Mouse (Mus musculus) midbrain, embryonic 13.5 days (tissue): ENCODE measurements around the gene Rab36. TPM values are rescaled to one million over a fixed set of nuclear protein-coding genes. Genes with fewer than 3 reads are reported as not detected.

Source experiments
- ATAC-seq: fragments of 200-750 bp; cut with Nextera tagmentation; 2 replicates; pipeline ENCODE4 v1.8.0; 2017; ENCODE audit warnings: mild to moderate bottlenecking, moderate TSS enrichment, moderate library complexity
- H3K27ac ChIP-seq: fragments of 300-500 bp; sonication (generic); 2 replicates; pipeline ENCODE4 v1.5.1; 2015; ENCODE audit warnings: inconsistent platforms, mild to moderate bottlenecking, moderate library complexity
- H3K27me3 ChIP-seq: fragments of 300-500 bp; sonication (generic); 2 replicates; pipeline ENCODE4 v1.6.1; 2015; ENCODE audit warnings: mild to moderate bottlenecking, inconsistent platforms
- H3K36me3 ChIP-seq: fragments of 300-500 bp; sonication (generic); 2 replicates; pipeline ENCODE4 v1.6.1; 2015; ENCODE audit warnings: mild to moderate bottlenecking, inconsistent platforms
- H3K4me1 ChIP-seq: fragments of 300-500 bp; sonication (generic); replicated peaks from 2 replicates; pipeline ENCODE4 v1.6.1; 2015; ENCODE audit warnings: inconsistent platforms
- H3K4me2 ChIP-seq: fragments of 300-500 bp; sonication (generic); replicated peaks from 2 replicates; pipeline ENCODE4 v1.6.1; 2015; ENCODE audit warnings: moderate library complexity, mild to moderate bottlenecking, inconsistent platforms
- H3K4me3 ChIP-seq: fragments of 300-500 bp; sonication (generic); replicated peaks from 2 replicates; pipeline ENCODE4 v1.5.1; 2015; ENCODE audit warnings: mild to moderate bottlenecking, inconsistent platforms
- H3K9ac ChIP-seq: fragments of 300-500 bp; sonication (generic); replicated peaks from 2 replicates; pipeline ENCODE4 v1.6.1; 2015; ENCODE audit warnings: mild to moderate bottlenecking, inconsistent platforms
- H3K9me3 ChIP-seq: fragments of 300-500 bp; sonication (generic); 2 replicates; pipeline ENCODE4 v1.6.1; 2016; ENCODE audit warnings: mild to moderate bottlenecking, inconsistent platforms
- WGBS: fragments of 180-500 bp; shearing (Covaris S2); methylation state at CpG from one replicate; pipeline ENCODE4 v1.1.7; 2015; 5-methylcytosine and 5-hydroxymethylcytosine counted together
- polyA plus RNA-seq: library from polyadenylated mRNA; unstranded; fragments of >200 nt; fragmentation: Nextera tagmentation; extraction: Ambion mirVana; gene quantifications from 2 replicates; pipeline ENCODE4 v1.2.1, GENCODE M21; 2015

Rab36 gene
- polyA plus RNA-seq, 1 experiment from 2014 or later: 14.8 TPM

GRCm38 (mm10) chr10:75048711-75049110 lies 11.9 kb downstream of the Rab36 start:
- Histone ChIP-seq H3K9ac (no peak overlapping the region), H3K27ac (no peak overlapping the region), H3K4me3 (no peak overlapping the region), H3K9me3 (no peaks in the 10 kb centered on the region), H3K36me3 (peaks cover 7% of the 10 kb centered on the region), H3K4me1 (peaks cover 7% of the 10 kb centered on the region; the same call in 1 of the 2 replicates), H3K4me2 (no peak overlapping the region), H3K27me3 (no peaks in the 10 kb centered on the region)
- 90% methylated on average over 7 of the region's 7 CpGs for WGBS
- ATAC-seq: no peak

GRCm38 (mm10) chr10:75051364-75052074 lies 14.7 kb downstream of the Rab36 start:
- no peaks in the 10 kb centered on the region; the same call in none of the 2 replicates for H3K36me3 ChIP-seq
- H3K9ac ChIP-seq: no peak overlapping the region
- H3K27ac ChIP-seq: no peak overlapping the region
- ATAC-seq: no peak
- peaks cover 11% of the 10 kb centered on the region for H3K4me1 ChIP-seq
- no peak overlapping the region for H3K4me3 ChIP-seq
- H3K9me3 ChIP-seq: no peaks in the 10 kb centered on the region
- 94% methylated on average over 21 of the region's 21 CpGs for WGBS
- no peak overlapping the region for H3K4me2 ChIP-seq
- H3K27me3 ChIP-seq: no peaks in the 10 kb centered on the region

- Histone ChIP-seq H3K4me2 (no peak overlapping the region), H3K4me3 (no peak overlapping the region), H3K27me3 (no peaks in the 10 kb centered on the region), H3K4me1 (peaks cover 23% of the 10 kb centered on the region), H3K36me3 (no peaks in the 10 kb centered on the region; the same call in 1 of the 2 replicates), H3K9me3 (no peaks in the 10 kb centered on the region), H3K9ac (no peak overlapping the region), H3K27ac (no peak overlapping the region)
- no peak for ATAC-seq
- WGBS: 82% methylated on average over 8 of the region's 8 CpGs
These were observed 16.0 kb downstream of the Rab36 start for GRCm38 (mm10) chr10:75052902-75053301.

- ATAC-seq: no peak
- Histone ChIP-seq H3K9me3 (no peaks in the 10 kb centered on the region), H3K4me2 (no peak overlapping the region), H3K4me1 (peaks cover 28% of the 10 kb centered on the region), H3K27ac (no peak overlapping the region), H3K36me3 (no peaks in the 10 kb centered on the region; the same call in 1 of the 2 replicates), H3K4me3 (no peak overlapping the region), H3K27me3 (no peaks in the 10 kb centered on the region), H3K9ac (no peak overlapping the region)
- 89% methylated on average over 4 of the region's 4 CpGs for WGBS
These were observed 16.8 kb downstream of the Rab36 start for GRCm38 (mm10) chr10:75053655-75054054.

GRCm38 (mm10) chr10:75054125-75054524 lies 17.3 kb downstream of the Rab36 start:
- no peak for ATAC-seq
- Histone ChIP-seq H3K4me2 (no peak overlapping the region), H3K9ac (no peak overlapping the region; the same call in 1 of the 2 replicates), H3K4me3 (no peak overlapping the region), H3K4me1 (peaks cover 33% of the 10 kb centered on the region), H3K36me3 (no peaks in the 10 kb centered on the region; the same call in 1 of the 2 replicates), H3K27ac (no peak overlapping the region), H3K27me3 (no peaks in the 10 kb centered on the region), H3K9me3 (no peaks in the 10 kb centered on the region)
- 81% methylated on average over 6 of the region's 6 CpGs for WGBS

GRCm38 (mm10) chr10:75055672-75056071 lies 18.8 kb downstream of the Rab36 start:
- 58% methylated on average over 5 of the region's 5 CpGs for WGBS
- Histone ChIP-seq H3K27me3 (no peaks in the 10 kb centered on the region), H3K36me3 (no peaks in the 10 kb centered on the region), H3K9me3 (no peaks in the 10 kb centered on the region), H3K9ac (no peak overlapping the region), H3K27ac (peak overlapping the region; percentile 61; the same call in 1 of the 2 replicates), H3K4me1 (peaks cover 42% of the 10 kb centered on the region), H3K4me2 (no peak overlapping the region), H3K4me3 (no peak overlapping the region)
- ATAC-seq: no peak

- no peaks in the 10 kb centered on the region for H3K27me3 ChIP-seq
- peak; percentile 34 for ATAC-seq
- 3% methylated on average over 4 of the region's 4 CpGs for WGBS
- no peak overlapping the region for H3K9ac ChIP-seq
- peak overlapping the region; percentile 61; the same call in 1 of the 2 replicates for H3K27ac ChIP-seq
- H3K36me3 ChIP-seq: no peaks in the 10 kb centered on the region
- H3K9me3 ChIP-seq: no peaks in the 10 kb centered on the region
- H3K4me2 ChIP-seq: 0 out of 2 replicates have a peak overlapping the region, but pooled peaks have one; percentile 0
- peaks cover 43% of the 10 kb centered on the region for H3K4me1 ChIP-seq
- H3K4me3 ChIP-seq: no peak overlapping the region
These were observed 19.4 kb downstream of the Rab36 start for GRCm38 (mm10) chr10:75056255-75056654.

GRCm38 (mm10) chr10:75058336-75058735 lies 21.5 kb downstream of the Rab36 start:
- no peak for ATAC-seq
- no peaks in the 10 kb centered on the region for H3K36me3 ChIP-seq
- H3K4me3 ChIP-seq: no peak overlapping the region
- WGBS: 69% methylated on average over 8 of the region's 8 CpGs
- no peak overlapping the region for H3K27ac ChIP-seq
- H3K9ac ChIP-seq: no peak overlapping the region
- H3K9me3 ChIP-seq: no peaks in the 10 kb centered on the region
- H3K4me1 ChIP-seq: peaks cover 64% of the 10 kb centered on the region
- no peak overlapping the region for H3K4me2 ChIP-seq
- H3K27me3 ChIP-seq: no peaks in the 10 kb centered on the region

- Histone ChIP-seq H3K27ac (no peak overlapping the region), H3K4me2 (0 out of 2 replicates have a peak overlapping the region, but pooled peaks have one; percentile 93), H3K4me1 (peaks cover 69% of the 10 kb centered on the region), H3K4me3 (no peak overlapping the region), H3K27me3 (no peaks in the 10 kb centered on the region), H3K9ac (no peak overlapping the region), H3K9me3 (no peaks in the 10 kb centered on the region), H3K36me3 (no peaks in the 10 kb centered on the region)
- 10% methylated on average over 9 of the region's 9 CpGs for WGBS
- no peak for ATAC-seq
These were observed 22.0 kb downstream of the Rab36 start for GRCm38 (mm10) chr10:75058761-75059395.

GRCm38 (mm10) chr10:75059396-75059795 lies 22.5 kb downstream of the Rab36 start:
- H3K9ac ChIP-seq: no peak overlapping the region
- no peaks in the 10 kb centered on the region for H3K36me3 ChIP-seq
- H3K4me1 ChIP-seq: peaks cover 74% of the 10 kb centered on the region
- peak overlapping the region; percentile 93 for H3K4me2 ChIP-seq
- peak overlapping the region; percentile 92 for H3K4me3 ChIP-seq
- H3K27ac ChIP-seq: no peak overlapping the region
- no peak for ATAC-seq
- WGBS: under 1% methylated on average over 11 of the region's 11 CpGs
- no peaks in the 10 kb centered on the region for H3K9me3 ChIP-seq
- no peaks in the 10 kb centered on the region for H3K27me3 ChIP-seq

GRCm38 (mm10) chr10:75060217-75060842 lies 23.5 kb downstream of the Rab36 start, which contains the start of gene Bcr:
Gene Bcr, plus strand, starts transcription at chr10:75060592.
- ATAC-seq: peak; percentile 88
- under 1% methylated on average over 29 of the region's 73 CpGs for WGBS
- H3K4me2 ChIP-seq: peak within 1 kb of the TSS; percentile 93
- peaks cover 84% of the 10 kb centered on the region for H3K4me1 ChIP-seq
- no peaks in the 10 kb centered on the region for H3K36me3 ChIP-seq
- peak within 1 kb of the TSS; percentile 92 for H3K4me3 ChIP-seq
- no peaks in the 10 kb centered on the region for H3K9me3 ChIP-seq
- H3K27ac ChIP-seq: peak within 1 kb of the TSS; percentile 92
- H3K27me3 ChIP-seq: no peaks in the 10 kb centered on the region
- H3K9ac ChIP-seq: peak within 1 kb of the TSS; percentile 91

- H3K36me3 ChIP-seq: no peaks in the 10 kb centered on the region
- ATAC-seq: peak; percentile 49; the same call in 1 of the 2 replicates
- H3K27ac ChIP-seq: peak overlapping the region; percentile 92
- no peaks in the 10 kb centered on the region for H3K27me3 ChIP-seq
- peak overlapping the region; percentile 93 for H3K4me2 ChIP-seq
- peaks cover 85% of the 10 kb centered on the region for H3K4me1 ChIP-seq
- H3K9ac ChIP-seq: peak overlapping the region; percentile 91
- 0% methylated on average over 39 of the region's 48 CpGs for WGBS
- H3K9me3 ChIP-seq: no peaks in the 10 kb centered on the region
- peak overlapping the region; percentile 92 for H3K4me3 ChIP-seq
These were observed 24.0 kb downstream of the Rab36 start for GRCm38 (mm10) chr10:75060843-75061235.
